Mouse (Mus musculus): ENCODE results near the gene Polr2h. TPM values are rescaled to one million over a fixed set of nuclear protein-coding genes. Genes with fewer than 3 reads are reported as not detected.

Polr2h gene
- total RNA-seq, 4 experiments from 2014 or later = 44.3 to 56.0 (median 51.0) TPM

DNA sequence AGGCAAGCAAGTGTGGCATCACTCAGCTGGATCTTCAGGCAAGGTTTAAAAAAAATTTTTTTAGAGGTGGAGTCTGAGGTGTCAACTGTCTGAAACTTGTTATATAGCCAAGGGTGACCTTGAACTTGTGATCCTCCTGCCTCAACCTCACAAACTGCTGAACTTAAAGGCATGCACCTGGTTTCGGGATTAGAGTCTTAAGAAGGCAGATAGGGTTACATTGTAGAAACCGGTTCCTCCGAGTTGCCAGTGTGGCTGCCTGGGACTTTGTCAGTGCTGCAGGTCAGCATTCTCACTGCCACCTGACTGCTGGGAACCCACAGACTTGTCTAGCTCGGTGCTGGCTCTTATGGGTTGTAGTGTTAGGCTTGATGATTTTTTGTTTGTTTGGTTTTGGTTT, 5.8 kb downstream of the Polr2h start:
- DNase-seq = no peak

DNA sequence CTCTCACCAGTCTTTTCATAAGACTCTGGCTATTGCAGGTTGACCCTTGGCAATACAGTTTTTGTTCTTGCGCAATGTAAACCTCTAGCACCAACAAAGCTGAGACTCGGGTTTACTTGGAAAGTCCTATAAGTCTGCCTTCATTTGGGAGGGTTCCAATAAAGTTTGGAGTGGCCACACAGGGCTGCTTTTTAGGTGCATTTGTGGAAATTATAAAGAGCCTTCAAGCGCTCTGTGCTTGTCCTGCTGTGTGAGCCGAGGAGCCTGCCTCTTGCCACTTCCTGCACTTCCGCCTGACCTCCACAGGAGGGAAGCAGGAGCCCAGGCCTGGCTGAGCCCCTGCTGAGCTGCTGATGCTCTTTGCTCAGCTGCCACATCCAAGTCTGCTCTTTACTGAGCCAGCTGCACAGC, 6.9 kb downstream of the Polr2h start:
- DNase-seq = peak; percentile 66

DNA sequence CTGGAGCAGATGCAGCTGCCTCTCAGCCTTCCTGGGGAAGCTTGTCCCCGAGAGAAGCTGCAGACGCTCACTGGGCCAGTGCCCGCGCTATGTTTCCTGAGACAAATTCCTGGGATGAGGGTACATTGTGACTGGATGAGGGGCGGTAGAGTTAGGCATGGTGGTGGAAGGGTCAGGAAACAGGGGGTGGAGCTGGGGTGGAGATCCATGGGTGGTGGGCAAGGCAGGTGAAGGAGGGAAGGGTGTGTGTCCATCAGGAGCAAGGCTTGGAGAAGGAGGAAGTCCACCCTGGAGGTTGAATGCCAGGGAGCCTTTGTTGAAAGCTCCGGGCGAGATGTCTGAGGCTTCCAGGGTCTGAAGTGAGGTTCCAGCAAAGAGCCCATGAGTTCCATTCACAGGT, 7.9 kb downstream of the Polr2h start:
- no peak for DNase-seq

DNA sequence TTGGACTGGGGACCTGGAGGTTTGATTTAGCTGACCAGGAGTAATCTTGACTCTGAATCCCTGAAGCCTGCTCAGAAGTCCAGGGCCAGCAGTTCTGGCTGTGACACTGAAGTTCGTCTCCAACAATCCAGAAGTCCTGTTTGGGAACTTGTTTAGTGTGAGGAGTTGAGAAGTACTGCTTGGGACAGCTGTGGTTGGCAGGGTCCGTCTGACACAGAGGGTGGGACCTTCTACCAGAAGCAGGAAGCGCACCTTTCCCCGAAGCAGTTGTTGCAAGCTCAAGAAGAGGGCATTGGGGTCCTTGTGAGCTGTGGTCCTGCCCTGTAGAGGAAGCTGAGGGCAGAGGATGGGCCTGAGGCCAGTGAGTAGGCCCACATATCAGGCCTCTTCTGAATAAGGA, 8.3 kb downstream of the Polr2h start:
- DNase-seq = no peak

DNA sequence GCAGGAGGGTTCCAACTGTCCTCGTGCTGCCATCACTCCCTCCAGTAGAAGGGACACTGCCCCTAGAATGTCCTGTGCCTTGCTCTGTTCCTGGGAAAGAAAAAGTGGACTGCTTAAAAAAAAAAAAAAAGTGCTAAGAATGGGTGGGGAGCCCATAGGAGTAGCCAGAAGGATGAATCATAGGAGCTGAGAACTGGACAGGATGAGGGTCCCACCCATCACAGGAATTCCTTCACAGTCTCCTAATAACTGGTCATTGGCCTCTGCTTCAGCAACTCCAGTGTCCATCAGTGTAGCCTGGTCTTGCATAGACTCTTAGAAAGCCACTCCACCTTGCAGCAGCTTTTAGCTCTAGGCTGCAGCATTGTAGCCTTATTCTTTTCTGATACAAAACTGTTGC, 8.9 kb downstream of the Polr2h start:
- DNase-seq = no peak

DNA sequence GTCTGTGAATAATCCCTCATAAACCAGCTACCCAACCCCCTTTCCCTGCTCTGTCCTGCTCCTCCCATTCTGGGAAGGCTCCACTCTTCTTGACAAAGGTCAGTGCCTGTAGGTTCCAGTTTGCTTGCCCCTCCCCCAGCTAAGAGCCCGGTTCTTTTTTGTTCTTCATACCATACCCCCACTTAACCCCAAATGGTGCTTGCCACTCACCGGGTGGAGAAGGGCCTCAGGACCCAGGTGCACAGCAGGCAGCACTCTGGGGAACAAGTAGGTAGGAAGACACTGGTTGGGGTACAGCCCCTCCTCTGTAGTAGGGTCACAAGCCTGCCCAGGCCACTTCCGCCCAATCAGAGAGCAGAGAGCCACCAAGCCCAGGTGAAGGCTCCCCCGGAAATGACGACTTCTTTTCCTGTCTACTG, 12.8 kb downstream of the Polr2h start:
- DNase-seq = no peak

DNA sequence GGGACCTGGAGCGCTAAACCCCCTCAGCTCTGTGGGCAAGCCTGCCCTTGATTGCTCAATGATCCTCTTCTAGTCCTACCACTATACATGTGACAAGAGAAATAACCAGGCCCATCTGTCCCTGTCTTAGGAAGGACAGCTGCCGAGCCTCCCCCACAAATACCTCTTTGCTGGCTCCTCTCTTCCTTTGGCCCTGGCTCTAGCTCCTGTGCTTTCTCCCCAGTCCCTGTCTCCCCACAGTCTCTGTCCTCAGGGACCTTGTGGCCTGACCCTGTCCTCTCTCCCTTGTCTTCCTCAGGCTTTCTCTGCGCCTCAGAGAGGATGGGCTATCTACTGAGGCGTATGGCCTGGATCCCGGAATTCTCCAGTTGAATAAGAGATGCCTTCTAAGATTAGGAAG, 14.2 kb downstream of the Polr2h start:
- DNase-seq = no peak

DNA sequence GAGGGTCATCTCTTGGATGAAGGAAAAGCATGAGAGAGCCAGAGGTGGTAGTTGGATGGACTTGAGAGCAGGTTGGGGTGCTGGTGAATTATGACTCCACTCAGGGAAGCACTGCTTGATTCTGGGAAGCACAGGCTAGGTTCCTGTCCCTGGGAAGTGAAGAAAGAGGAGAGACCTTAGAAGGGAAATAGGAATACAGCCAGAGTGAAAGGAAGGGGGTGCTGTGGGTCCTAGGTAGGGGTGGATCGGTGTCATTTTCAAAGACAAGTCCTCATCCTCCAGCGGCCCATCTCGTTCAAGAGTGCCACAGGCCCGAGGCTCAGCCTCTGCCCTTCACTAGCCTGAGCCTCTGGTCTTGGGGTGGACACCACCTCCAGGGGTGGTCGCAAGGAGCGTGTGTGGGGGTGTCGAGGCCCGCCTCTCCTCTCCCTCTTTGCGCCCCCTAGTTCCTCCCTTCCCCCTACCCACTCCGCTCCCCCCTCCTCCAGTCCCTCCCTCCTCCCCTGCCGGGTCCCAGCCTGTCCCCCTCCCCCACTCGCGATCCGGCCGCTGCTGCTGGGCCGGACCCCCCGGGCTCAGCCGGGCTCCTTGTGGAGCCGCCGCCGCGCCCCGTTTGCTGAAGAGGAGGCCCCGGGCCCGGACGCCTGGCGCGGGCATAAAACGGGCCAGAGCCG, 14.9 kb downstream of the Polr2h start:
- no peak for DNase-seq

DNA sequence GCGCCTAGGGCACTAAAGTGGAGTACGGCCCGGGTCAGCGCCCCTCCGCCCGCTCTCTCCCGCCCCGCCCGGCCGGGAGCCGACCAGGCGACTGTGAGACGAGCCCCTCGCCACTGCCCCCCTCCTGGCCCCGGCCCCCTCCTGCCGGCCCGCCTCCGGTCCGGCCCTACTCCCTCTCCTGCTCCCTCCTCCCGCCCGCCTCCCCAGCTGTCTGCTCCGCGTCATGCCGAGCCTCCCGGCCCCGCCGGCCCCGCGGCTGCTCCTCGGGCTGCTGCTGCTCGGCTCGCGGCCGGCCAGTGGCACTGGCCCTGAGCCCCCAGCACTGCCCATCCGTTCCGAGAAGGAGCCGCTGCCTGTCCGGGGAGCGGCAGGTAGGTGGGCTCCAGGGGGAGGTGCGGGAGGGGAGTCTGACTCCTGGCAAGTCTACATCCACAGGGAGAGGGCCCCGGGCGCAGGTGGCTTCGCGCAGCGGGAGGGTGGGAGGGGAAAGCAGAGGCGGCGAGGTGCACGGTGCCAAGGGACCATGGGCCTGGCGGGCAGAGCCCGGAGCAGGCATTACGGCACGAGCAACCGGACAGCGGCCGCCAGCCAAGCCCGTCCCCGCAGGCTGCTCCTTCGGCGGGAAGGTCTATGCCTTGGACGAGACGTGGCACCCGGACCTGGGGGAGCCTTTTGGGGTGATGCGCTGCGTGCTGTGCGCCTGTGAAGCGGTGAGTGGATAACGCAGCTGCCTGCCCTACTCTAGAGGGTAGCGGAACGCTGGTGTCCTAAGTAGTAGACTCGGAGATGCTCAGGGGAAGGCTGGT, 15.7 kb downstream of the Polr2h start, which contains the start of gene Chrd:
Gene Chrd, plus strand, starts transcription at position 203 of the 806 bp plus-strand sequence.
- DNase-seq = no peak

DNA sequence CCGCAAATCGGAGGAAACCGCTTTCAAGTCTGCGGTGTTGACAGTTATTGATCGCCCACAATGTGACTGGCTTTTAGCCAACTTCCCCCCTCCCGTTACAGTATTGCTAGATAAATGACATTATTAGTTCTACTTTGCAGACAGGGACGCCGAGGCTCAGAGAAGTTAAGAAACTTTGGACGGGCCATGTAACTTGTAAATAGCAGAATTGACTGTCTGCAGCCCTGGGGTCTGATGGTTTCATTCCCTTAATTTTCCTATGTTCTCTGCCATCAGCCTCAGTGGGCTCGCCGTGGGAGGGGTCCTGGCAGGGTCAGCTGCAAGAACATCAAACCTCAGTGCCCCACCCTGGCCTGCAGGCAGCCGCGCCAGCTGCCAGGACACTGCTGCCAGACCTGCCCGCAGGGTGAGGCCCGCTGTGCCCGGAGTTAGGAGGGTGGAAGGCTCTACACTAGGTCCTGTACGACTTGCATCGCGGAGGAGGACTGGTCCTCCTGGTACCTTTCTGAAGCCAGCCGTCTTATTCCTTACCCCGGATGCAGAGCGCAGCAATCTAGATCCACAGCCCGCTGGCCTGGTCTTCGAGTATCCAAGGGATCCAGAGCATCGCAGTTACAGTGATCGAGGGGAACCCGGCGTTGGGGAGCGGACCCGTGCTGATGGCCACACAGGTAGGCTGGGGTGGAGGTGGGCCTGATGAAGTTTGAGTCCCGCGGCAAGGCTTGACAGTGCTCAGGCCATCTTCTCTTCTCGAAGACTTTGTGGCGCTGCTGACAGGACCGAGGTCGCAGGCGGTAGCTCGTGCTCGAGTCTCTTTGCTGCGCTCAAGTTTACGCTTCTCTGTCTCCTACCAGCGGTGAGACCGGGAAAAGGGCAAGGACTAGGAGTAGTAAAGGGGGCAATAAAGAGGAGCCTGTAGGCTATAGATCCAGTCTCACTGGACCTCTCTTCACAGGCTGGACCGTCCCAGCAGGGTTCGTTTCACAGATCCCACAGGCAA, 16.6 kb downstream of the Polr2h start, which contains the start of gene Thpo:
Gene Thpo, minus strand, starts transcription at position 781 of the 1,000 bp plus-strand sequence.
- DNase-seq = no peak

DNA sequence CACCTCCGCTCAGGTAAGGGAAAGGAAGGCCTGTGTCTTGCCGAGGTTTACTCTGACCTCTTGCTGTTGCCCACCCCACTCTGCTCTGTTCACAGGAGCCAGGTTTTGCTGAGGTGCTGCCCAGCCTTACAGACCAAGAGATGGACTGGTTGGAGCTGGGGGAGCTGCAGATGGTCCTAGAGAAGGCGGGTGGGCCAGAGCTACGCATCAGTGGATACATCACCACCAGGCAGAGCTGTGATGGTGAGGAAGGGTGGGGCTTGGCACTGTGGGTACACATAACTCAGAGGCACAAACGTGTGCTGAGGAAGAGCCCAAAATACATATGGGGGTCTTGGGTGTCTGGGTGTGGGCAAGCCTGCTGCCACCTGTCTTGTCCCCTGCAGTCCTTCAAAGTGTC, 18.2 kb downstream of the Polr2h start:
- DNase-seq = no peak

DNA sequence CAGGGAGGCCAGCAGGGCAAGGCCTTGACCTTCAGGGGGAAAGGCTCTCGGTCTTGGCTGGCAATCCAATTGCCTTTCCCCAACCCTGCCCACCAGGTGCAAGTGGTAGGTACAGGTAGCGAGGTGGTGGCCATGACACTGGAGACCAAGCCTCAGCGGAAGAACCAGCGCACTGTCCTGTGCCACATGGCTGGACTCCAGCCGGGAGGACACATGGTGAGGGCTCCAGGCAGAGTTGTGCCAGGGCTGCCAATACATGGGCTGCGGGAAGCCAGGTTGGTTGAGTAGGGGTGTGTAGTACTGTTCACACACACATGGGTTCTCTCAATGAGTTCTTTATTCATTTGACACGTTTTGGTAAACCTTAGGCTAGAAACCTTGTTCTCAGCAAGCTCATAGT, 18.7 kb downstream of the Polr2h start:
- no peak for DNase-seq

DNA sequence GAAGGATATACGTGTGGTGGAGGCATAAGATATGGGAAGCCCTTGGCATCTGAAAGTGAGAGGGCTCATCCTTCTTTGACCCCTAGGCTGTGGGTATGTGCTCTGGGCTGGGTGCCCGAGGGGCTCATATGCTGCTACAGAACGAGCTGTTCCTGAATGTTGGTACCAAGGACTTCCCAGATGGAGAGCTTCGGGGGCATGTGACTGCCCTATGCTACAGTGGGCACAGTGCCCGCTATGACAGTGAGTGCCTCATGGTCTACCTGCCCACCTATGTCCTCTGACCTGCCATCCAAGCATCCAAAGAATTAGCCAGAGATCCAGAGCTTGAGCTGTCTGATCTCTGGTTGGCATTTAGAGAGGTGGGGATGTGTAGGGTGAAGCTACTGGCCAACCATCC, 19.4 kb downstream of the Polr2h start:
- no peak for DNase-seq

DNA sequence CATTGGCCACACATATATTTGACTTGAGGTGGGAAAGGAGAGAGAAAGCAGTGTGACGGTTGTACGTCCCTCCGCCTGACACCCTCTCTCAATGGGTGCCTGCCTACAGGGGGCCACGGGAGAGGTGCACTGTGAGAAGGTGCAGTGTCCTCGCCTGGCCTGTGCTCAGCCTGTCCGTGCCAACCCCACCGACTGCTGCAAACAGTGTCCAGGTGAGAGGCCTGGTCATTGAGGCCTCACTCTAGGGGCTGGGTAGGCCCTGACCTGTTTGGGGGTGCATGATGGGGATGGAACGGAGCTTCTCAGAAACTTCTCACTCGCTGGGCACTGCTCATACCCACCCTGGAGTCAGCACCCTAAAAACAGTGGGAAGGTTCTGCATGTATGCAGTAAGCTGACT, 22.4 kb downstream of the Polr2h start:
- DNase-seq = no peak

DNA sequence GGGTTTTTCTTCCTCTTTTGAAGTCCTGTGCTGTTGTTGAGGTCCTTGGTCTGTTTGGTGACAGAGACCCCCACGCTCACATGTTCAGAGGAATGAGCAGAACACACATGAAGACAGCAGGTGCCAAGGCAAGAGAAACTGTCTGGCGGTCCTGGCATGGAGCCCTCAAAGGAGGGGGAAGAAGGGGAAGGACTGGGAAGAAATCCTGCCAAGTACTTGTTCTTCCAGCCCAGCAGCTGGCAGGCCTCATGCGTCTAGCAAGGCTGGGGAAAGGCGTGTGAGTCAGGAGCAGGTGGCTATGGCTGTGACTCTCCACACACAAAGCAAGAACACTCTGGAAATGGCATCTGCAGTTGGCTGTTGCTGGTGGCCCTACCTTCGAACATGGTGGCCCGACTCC, 29.2 kb downstream of the Polr2h start:
- no peak for DNase-seq

DNA sequence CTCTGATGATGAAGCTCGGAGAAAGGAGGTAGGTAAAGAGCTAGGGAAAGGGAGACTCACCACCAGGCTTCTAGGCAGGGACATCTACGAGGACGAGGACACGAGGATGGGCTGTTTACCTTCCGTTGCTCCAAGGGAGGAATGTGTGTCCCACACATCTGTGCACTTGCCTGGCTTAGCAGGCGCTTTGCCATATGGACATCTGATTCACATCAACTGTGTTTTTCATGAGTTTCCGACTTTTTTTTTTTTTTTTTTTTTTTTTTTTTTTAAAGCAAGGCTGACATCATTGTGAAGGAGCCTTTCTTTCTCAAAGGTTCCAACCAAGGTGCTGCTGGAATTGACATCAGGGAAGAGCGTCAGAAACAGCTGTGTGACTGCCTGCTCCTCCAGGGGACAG, 33.1 kb downstream of the Polr2h start:
- no peak for DNase-seq

DNA sequence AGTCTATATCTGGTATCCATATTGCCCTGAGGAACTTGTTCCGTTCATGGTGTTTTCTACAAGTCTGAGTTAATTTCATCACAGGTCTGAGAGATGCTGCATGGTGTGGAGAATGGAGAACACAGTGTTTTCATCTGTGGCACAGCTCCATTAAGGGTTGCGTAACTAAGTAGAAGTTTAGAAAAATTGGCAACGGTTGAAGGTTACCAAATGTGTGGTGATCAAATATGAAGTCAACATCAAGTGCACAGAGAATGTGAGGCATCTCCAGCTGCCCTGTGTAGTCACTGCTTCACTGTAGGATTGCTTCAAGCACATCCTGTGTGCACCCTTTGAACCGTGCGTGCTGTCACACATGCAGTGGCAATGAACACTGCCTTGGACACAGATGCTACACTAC, 38.6 kb downstream of the Polr2h start:
- peak; percentile 60 for DNase-seq

DNA sequence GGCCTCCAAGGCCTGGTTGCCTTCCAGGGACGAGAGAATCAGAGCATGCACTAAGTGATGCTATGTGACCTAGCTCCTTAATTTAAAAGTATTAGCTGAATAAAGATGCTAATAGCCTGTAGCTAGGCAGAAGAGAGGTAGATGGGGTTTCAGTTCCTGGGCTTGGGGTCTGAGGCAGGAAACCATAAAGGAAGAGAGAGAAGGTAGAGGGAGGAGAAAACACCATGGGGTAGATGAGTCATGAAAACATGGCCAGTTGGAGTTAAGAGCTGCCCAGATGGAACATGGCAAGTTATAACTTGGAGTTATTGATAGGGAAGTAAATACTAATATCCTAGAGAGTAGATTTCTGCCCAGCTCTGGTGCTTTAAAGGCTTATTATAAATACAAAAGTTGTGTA, 39.9 kb downstream of the Polr2h start:
- no peak for DNase-seq

DNA sequence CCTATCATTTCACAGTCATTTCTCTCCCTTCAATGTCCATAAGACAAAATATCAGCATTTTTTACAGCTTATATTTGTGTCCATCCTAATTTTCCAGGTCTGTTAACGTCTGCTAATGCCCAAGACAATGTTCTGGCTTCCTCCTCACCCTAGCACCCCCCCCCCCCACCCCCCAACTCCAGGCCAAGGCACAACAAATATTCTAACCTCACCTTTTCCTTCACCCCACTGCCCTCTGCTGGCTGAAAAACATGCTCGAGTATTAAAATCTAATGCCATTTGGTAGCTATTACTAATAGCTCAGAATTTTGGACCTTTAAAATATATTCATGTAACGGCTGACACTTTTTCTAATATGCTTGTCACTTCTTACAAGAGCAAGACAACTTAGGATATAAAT, 44.2 kb downstream of the Polr2h start:
- DNase-seq = no peak

DNA sequence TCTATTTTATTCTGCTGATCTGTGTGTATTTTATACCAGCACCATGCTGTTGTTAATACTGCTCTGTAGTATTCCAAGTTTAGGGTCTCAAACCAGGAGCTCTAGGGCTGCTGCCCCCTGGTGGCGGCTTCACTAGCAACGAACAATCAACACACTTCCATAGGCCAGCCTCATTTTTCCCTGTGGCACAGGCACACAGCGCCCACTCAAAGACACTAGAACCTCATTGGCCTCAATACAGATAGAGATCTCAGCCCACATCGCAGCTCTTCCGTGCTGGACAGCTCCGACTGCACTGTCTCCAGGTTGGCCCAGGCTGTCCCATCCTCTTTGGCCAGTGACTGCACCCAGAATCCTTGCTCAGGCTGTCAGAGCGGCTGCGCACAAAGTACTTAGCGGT, 47.8 kb downstream of the Polr2h start:
- peak; percentile 28 for DNase-seq
